Mouse (Mus musculus): ENCODE measurements around the gene Nipsnap2. TPM values are rescaled to one million over a fixed set of nuclear protein-coding genes. Genes with fewer than 3 reads are reported as not detected.
"Not testable (repeated sequence)": the region's sequence is repeated elsewhere in the genome, so short reads cannot be mapped to it uniquely, and the experiment has no call there.

Nipsnap2 gene
- total RNA-seq, 1 experiment: 25.1 TPM

GRCm38 (mm10) chr5:129772433-129772832 lies 47.6 kb downstream of the Nipsnap2 start:
- no peak for TF ChIP-seq HCFC1 (IDR thresholded peaks at IDR 0.05; ENCODE audit: borderline replicate concordance, insufficient read depth, low read length)
- H3K36me3 ChIP-seq (ENCODE audit: control insufficient read depth, insufficient read depth, low read length, poor library complexity, severe bottlenecking): peaks cover 9% of the 10 kb centered on the region; the same call in 1 of the 2 replicates
- H3K4me1 ChIP-seq (ENCODE audit: control insufficient read depth in 2 of 2, insufficient read depth in 2 of 2, low read length in 2 of 2, poor library complexity in 1 of 2): no peaks in the 10 kb centered on the region
- no peak overlapping the region for H3K4me3 ChIP-seq (ENCODE audit: insufficient read depth in 1 of 2, low read depth in 1 of 2, low read length in 2 of 2, poor library complexity in 1 of 2, severe bottlenecking in 1 of 2)
- no peaks in the 10 kb centered on the region for H3K9me3 ChIP-seq (ENCODE audit: control insufficient read depth, insufficient read depth, low read depth, low read length)
- no peak overlapping the region for H3K9ac ChIP-seq (ENCODE audit: insufficient read depth, low read depth, low read length, poor library complexity, severe bottlenecking)
- H3K27ac ChIP-seq (ENCODE audit: insufficient read depth, low read depth, low read length, poor library complexity, severe bottlenecking): no peak overlapping the region
- in situ Hi-C loops (cut with MboI; ENCODE audit: low sequenced_read_pairs in 2 of 2, unreplicated experiment in 2 of 2): no loop called here
- DNase-seq (ENCODE audit: low read depth, low spot score): no peak

DNA sequence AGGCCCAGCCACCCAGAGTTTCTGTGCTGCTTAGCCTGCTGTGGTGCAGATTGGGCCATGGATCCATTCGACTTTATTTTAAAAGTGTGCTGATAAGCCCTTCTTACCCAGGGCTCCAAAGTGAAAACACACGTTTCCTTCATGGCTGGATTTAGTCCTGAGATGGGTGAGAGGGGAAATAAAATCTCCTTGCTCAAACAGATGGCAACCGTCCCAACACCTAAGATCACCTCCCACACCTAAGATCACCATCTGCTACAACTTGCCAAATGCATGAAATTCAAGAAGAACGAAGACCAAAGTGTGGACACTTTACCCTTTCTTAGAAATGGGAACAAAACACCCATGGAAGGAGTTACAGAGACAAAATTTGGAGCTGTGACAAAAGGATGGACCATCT lies 48.5 kb downstream of the Nipsnap2 start:
- in situ Hi-C loops (cut with MboI; ENCODE audit: low sequenced_read_pairs in 2 of 2, unreplicated experiment in 2 of 2); H3K27ac ChIP-seq (ENCODE audit: insufficient read depth, low read depth, low read length, poor library complexity, severe bottlenecking); H3K9ac ChIP-seq (ENCODE audit: insufficient read depth, low read depth, low read length, poor library complexity, severe bottlenecking): not testable (repeated sequence)

GRCm38 (mm10) chr5:129774661-129775060 lies 49.8 kb downstream of the Nipsnap2 start:
- no peak for DNase-seq (ENCODE audit: low read depth, low spot score)
- no peaks in the 10 kb centered on the region for H3K9me3 ChIP-seq (ENCODE audit: control insufficient read depth, insufficient read depth, low read depth, low read length)
- H3K4me3 ChIP-seq (ENCODE audit: insufficient read depth in 1 of 2, low read depth in 1 of 2, low read length in 2 of 2, poor library complexity in 1 of 2, severe bottlenecking in 1 of 2): no peak overlapping the region
- in situ Hi-C loops (cut with MboI; ENCODE audit: low sequenced_read_pairs in 2 of 2, unreplicated experiment in 2 of 2): no loop called here
- no peak for TF ChIP-seq ZNF384 (IDR thresholded peaks at IDR 0.05; ENCODE audit: low read depth, low read length)
- no peak for TF ChIP-seq HCFC1 (IDR thresholded peaks at IDR 0.05; ENCODE audit: borderline replicate concordance, insufficient read depth, low read length)
- no peak for TF ChIP-seq CHD2 (IDR thresholded peaks at IDR 0.05; ENCODE audit: low read depth, low read length)
- TF ChIP-seq ZC3H11A (IDR thresholded peaks at IDR 0.05; ENCODE audit: borderline replicate concordance, low read depth, low read length): no peak
- TF ChIP-seq MAFK (IDR thresholded peaks at IDR 0.05; ENCODE audit: insufficient read depth, low read depth, low read length): no peak
- 0 out of 4 replicates have a peak, but pooled peaks cover 0 to 2% of the 10 kb centered on the region in 2 experiments for H3K4me1 ChIP-seq (ENCODE audit: control insufficient read depth in 2 of 2, insufficient read depth in 2 of 2, low read length in 2 of 2, poor library complexity in 1 of 2)
- no peak overlapping the region for H3K27ac ChIP-seq (ENCODE audit: insufficient read depth, low read depth, low read length, poor library complexity, severe bottlenecking)
- H3K36me3 ChIP-seq (ENCODE audit: control insufficient read depth, insufficient read depth, low read length, poor library complexity, severe bottlenecking): peaks cover 2% of the 10 kb centered on the region; the same call in 1 of the 2 replicates
- no peak overlapping the region for H3K9ac ChIP-seq (ENCODE audit: insufficient read depth, low read depth, low read length, poor library complexity, severe bottlenecking)

More for the DNA sequence above, 48.5 kb downstream of the Nipsnap2 start:
- DNase-seq (ENCODE audit: low read depth, low spot score); H3K9me3 ChIP-seq (ENCODE audit: control insufficient read depth, insufficient read depth, low read depth, low read length); H3K4me3 ChIP-seq (ENCODE audit: insufficient read depth in 1 of 2, low read depth in 1 of 2, low read length in 2 of 2, poor library complexity in 1 of 2, severe bottlenecking in 1 of 2); H3K36me3 ChIP-seq (ENCODE audit: control insufficient read depth, insufficient read depth, low read length, poor library complexity, severe bottlenecking); H3K4me1 ChIP-seq (ENCODE audit: control insufficient read depth in 2 of 2, insufficient read depth in 2 of 2, low read length in 2 of 2, poor library complexity in 1 of 2): not testable (repeated sequence)

- Histone ChIP-seq H3K36me3 (ENCODE audit: control insufficient read depth, insufficient read depth, low read length, poor library complexity, severe bottlenecking) (peaks cover 2% of the 10 kb centered on the region; the same call in 1 of the 2 replicates), H3K4me1 (ENCODE audit: control insufficient read depth in 2 of 2, insufficient read depth in 2 of 2, low read length in 2 of 2, poor library complexity in 1 of 2) (0 out of 4 replicates have a peak, but pooled peaks cover 0 to 2% of the 10 kb centered on the region in 2 experiments), H3K9ac (ENCODE audit: insufficient read depth, low read depth, low read length, poor library complexity, severe bottlenecking) (peak overlapping the region; percentile 87), H3K4me3 (ENCODE audit: insufficient read depth in 1 of 2, low read depth in 1 of 2, low read length in 2 of 2, poor library complexity in 1 of 2, severe bottlenecking in 1 of 2) (peak overlapping the region; percentile 68 to 83), H3K27ac (ENCODE audit: insufficient read depth, low read depth, low read length, poor library complexity, severe bottlenecking) (no peak overlapping the region), H3K9me3 (ENCODE audit: control insufficient read depth, insufficient read depth, low read depth, low read length) (no peaks in the 10 kb centered on the region)
- in situ Hi-C loops (cut with MboI; ENCODE audit: low sequenced_read_pairs in 2 of 2, unreplicated experiment in 2 of 2): no loop called here
- no peak for DNase-seq (ENCODE audit: low read depth, low spot score)
- no peak for TF ChIP-seq CHD2 (IDR thresholded peaks at IDR 0.05; ENCODE audit: low read depth, low read length)
- no peak for TF ChIP-seq ZNF384 (IDR thresholded peaks at IDR 0.05; ENCODE audit: low read depth, low read length)
- TF ChIP-seq ZC3H11A (IDR thresholded peaks at IDR 0.05; ENCODE audit: borderline replicate concordance, low read depth, low read length): no peak
- TF ChIP-seq MAFK (IDR thresholded peaks at IDR 0.05; ENCODE audit: insufficient read depth, low read depth, low read length): no peak
- no peak for TF ChIP-seq HCFC1 (IDR thresholded peaks at IDR 0.05; ENCODE audit: borderline replicate concordance, insufficient read depth, low read length)
Observed at GRCm38 (mm10) chr5:129778348-129778995, 53.6 kb downstream of the Nipsnap2 start.

Data from ES-E14 (cell line).